Mouse (Mus musculus) adrenal gland, postnatal 14 days (tissue): ENCODE measurements around the gene Pum2. TPM values are rescaled to one million over a fixed set of nuclear protein-coding genes. Genes with fewer than 3 reads are reported as not detected.
A peak's percentile ranks its signal among the peaks of the same experiment; 100 is the strongest.
"Not testable (repeated sequence)": the region's sequence is repeated elsewhere in the genome, so short reads cannot be mapped to it uniquely, and the experiment has no call there.

Experiments
- DNase-seq: peaks from one replicate; pipeline ENCODE4 v3.0.0; 2021; ENCODE audit warnings: mixed read lengths
- long read RNA-seq, 2 experiments: library from polyadenylated mRNA; stranded (forward); transcript quantifications; one replicate each; pipeline ENCODE4 v2.0.0; 2021
- total RNA-seq: library from RNA; stranded (reverse); gene quantifications from 2 replicates; pipeline ENCODE4 v1.2.3, GENCODE M21; 2021

The Pum2 gene
- 136 and 152 TPM in 2 replicates for total RNA-seq
- long read RNA-seq, experiment 1, full-length matches to known transcripts, result 2 of 14 reads
- long read RNA-seq, experiment 1, partial matches to known transcripts, result 0 of 14 reads
- long read RNA-seq, experiment 1, other reads (novel, unspliced or antisense), result 12 of 14 reads
- long read RNA-seq, experiment 2, full-length matches to known transcripts, result 5 of 20 reads
- long read RNA-seq, experiment 2, partial matches to known transcripts, result 1 of 20 reads
- long read RNA-seq, experiment 2, other reads (novel, unspliced or antisense), result 14 of 20 reads

DNA sequence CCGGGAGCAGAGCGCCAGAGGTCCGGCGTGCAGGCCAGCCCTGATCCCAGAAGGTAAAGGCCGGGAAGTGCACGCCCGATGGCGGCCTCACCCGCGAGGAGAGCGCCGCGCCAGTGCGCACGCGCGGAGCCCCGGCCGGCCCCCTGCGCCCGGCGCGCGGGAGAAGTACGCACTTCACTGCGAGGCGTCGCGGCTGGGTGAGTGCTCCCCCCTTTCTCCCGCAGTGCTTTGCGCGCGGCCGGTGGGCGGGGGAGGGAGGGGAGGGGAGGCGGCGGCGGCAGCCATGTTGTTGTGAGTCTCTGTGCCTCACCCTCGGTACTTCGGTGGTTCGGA is at the start of gene Pum2:
Gene Pum2, plus strand, starts transcription at position 161 of the 333 bp plus-strand sequence.
- peak; percentile 96 for DNase-seq

DNA sequence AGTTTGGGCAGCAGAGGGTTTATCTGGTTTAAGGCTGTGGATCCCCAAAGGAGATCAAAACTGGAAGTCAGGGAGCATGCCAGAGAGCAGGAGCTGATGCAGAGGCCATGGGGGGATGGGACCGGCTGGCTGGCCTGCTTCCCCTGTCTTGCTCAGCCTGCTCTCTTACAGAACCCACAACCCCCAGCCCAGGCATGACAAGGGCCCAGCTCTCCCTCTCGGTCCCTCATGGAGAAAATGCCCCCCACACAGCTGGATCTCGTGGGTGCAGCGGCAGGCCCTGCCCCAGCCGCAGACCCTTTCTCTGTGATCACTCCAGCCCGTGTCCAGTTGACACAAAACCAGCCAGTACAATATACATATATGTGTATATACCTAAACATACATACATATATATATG is 44.4 kb upstream of the Pum2 start:
- no peak for DNase-seq

DNA sequence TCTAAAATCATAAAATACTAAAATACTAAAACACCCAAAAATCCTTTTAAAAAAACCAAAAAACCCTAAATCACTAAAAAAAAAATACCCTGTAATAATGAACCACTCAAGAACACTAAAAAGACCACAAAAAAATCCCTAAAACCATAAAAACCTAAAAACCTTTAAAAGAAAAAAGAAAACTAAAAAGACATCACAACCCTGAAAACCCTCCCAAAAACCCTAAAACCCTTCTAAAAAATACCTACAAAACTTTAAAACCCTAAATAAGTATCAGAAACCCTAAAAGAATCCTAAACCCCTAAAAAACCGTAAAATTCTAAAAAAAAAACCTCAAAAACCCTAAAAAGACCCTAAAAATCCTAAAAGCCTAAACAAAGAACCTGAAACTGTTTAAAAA is 42.2 kb upstream of the Pum2 start:
- no peak for DNase-seq

DNA sequence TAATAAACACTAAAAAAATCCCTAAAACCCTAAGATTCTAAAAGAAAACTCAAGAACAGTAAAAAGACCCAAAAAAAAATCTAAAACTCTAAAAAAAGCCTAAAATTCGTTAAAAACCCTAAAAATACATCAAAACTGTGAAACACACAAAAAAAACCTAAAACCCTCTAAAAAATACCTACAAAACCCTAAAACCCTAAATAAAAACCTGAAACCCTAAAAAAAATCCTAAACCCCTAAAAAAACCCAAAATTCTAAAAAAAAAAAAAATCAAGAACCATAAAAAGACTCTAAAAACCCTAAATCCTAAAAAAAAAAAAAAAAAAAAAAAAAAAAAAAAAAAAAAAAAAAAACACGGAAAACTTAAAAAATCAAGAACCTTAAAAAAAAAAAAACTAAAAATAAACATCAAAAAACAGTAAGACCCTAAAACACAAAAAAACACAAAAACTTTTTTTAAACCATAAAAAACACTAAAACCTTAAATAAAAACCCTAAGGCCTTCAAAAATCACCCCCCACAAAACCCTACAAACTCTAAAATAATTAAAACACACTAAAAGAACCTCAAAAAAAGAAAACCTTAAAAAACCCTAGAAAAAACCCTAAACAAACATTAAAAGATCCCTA is 41.1 kb upstream of the Pum2 start:
- no peak for DNase-seq

DNA sequence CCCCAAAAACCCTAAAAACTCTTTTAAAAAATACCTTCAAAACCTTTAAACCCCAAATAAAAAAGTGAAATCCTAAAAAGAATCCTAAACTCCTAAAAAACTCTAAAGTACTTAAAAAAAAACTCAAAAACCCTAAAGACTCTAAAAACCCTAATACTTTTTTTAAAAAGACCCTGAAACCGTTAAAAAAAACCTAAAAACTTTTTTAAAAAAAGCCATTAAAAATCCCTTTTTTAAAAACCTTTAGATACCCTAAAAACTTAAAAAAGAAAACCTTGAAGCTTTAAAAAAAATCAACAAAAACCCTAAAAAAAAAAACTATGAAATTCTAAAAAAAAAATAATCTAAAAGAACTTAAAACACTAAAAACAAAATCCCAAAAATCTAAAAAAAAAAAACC is 39.6 kb upstream of the Pum2 start:
- DNase-seq, result no peak

DNA sequence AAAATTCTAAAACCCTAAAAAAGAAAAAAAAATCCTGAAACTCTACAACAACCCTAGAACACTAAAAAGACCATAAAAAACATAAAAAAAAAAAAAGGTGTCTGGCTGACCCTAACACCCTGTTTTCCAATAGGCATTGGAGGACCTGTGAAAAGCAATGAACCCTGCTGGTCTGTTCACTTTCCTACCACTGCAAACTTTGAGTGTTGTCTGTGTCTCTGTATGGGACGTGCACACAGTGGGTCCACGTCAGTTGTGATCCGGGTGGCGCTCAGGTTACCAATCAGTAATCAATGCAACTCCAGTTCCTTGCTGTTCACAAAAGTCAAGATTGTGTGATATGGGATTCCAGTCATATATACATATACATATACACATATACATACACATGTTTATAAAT is 38.4 kb upstream of the Pum2 start:
- no peak for DNase-seq

DNA sequence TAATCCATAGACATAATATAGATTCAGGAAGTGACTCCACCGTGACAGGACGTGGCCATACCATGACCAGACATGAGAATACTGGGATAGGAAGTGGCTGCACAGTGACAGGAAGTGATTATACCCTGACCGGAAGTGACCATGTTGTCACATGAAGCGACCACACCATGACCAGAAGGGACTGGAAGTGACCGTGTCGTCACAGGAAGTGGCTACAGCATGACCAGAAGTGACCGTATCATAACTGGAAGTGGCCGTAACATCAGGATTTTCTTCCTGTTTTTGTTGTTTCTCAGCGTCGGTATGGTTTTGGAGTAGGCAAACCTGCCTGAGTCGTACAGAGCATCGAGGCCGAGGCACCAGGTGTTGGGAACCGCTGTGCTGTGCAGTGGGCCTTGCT is 37.0 kb upstream of the Pum2 start:
- no peak for DNase-seq

DNA sequence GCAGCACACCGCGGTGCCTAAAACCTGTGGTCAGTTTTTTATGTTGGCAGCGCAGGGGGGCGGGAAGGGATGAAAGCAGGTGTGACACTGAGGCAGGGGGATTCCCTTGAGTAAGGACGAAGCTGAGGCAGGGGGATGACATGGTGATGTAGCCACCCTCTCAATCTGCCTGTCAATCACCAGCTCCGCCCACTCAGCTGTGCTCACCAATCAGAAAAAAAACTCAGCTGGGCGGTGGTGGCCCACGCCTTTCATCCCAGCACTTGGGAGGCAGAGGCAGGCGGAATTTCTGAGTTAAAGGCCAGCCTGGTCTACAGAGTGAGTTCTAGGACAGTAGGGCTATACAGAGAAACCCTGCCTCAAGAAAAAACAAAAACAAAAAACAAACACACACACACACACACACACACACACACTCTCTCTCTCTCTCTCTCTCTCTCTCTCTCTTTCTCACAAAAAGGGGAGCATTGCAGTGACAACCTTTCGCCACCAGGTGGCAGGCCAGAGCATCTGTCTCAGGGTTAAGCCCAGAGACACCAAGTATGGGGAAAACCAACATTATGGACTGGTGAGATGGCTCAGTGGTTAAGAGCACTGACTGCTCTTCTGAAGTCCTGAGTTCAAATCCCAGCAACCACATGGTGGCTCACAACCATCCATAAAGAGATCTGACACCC is 35.4 kb upstream of the Pum2 start:
- peak; percentile 88 for DNase-seq

DNA sequence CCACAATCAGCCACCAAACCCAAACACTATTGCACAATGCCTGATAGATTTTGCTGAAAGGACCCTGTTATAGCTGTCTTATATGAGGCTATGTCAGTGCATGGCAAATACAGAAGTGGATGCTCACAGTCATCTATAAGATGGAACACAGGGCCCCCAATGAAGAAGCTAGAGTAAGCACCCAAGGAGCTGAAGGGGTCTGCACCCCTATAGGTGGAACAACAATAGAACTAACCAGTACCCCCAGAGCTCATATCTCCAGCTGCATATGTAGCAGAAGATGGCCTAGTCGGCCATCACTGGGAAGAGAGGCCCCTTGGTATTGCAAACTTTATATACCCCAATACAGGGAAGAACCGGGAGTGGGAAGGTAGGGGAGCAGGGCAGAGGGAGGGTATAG is 33.7 kb upstream of the Pum2 start:
- DNase-seq, result not testable (repeated sequence)

DNA sequence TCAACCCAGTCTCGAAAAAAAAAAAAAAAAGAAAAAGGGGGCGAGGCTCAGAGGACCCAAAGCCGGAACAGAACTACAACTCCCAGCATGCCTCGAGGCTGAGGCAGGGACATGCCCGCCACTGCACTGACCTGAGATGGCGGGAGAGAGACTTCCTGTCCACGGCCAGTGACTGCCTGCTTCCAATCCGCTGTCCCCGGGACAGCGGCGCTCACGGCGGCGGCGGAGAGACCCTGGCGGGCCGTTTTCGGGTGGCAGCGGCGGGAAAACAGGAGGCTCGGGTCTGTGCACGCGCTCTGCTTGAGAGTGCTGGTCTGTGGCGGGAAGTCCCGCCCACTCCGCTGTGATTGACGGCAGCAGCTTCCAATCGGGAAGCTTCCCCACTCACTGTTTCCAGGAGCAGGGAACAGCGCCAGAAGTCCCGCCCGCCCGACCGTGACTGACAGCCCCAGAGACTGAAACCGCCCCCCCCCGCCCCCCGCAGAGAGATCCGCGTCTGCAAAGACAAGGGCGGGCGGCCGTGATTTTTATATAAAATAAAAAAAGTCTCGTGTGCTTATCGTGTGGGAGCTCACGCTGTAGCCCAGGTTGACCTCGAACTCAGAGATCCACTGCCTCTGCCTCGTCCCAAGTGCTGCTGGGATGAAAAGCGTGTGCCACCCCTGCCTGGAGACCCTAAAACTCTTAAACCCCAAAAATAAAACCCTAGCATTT is 33.1 kb upstream of the Pum2 start:
- peak; percentile 99 for DNase-seq

DNA sequence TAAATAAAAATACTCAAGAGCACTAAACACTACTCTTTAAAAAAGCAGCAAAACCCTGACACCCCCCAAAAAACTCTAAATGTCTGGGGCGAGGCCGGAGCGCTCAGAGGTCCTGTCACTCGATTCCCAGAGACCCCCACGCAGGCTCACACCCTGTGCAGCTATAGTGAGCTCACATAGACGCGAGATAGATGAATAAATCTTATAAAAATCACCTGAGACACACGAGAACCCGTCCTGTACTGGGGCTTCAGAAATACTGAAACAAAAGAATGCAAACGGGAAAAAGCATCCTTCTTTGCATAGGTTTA is 32.6 kb upstream of the Pum2 start:
- DNase-seq, result no peak

DNA sequence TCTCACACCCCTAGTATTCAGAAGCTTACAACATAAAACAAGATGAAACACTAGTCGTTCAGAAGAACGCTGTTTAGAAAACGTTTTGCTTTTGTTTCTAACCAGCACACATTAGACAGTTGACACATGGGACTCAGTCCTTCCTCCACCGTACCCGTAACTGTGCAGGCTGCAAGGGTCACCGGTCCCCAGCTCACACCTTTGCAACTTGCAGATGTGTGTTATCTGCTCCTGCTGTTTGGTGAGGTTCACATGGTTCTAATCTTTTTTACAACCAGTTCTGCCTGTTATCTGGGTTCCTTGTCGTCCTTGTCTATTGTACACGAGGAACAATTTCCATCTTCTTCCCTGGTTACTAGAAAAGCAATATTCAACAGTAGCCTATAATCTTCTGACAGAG is 25.7 kb upstream of the Pum2 start:
- DNase-seq, result not testable (repeated sequence)

DNA sequence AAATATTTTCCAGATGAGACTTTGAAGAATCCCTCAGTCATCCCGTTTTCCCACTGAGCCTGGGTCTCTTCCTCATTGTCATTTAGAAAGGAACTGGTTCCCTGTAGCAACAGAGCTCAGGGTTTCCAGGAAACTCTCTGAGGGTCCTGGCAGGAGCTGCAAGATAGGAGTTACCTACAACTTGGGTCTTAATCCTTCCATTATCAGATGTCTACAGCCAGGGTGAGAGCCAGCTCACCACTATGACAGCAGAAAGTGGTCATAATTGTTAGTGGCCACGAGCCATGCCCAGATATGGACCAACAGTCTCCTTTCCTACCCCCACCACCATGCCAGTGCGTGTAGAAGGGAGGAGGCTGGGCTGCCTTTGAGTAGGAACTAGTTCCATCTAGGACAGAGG is 23.9 kb upstream of the Pum2 start:
- DNase-seq, result not testable (repeated sequence)

DNA sequence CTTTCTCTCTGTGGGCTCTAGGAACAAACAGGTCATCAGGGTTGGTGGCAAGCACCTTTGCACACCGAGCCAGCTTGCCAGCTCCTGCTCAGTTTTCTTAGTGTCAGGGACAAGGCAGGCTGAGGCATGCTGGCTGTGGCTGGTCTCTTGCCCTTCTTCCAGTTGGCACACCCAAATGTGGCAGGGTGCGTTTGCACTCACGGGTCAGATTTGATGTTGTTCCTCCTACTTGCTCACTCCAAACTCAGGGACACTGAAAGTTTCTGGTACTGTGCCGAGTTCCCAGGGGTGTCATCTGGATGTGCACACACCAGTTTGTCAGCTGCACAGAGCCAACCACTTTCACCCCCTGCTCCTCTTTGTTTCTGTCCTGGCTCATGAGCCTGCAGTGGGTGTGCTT is 17.3 kb upstream of the Pum2 start:
- peak; percentile 56 for DNase-seq

DNA sequence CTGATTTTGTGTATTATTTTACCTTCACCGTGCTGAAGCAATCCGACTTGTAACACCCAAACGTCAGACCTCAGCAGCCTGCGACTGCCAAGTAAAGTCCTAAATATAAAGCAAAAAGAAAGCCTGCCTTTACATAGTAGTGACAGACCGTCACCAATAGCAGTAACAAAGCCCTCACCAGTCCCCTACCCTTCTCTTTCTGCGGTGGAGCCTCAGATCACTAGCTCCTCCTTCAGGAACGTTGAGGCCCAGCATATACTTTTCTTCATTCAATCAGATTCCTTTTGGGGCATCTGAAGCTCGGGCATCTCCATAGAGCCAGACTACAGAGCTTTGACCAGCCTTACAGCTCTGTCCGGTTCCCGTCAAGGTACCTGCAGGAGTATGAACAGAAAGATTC is 16.8 kb upstream of the Pum2 start:
- no peak for DNase-seq

DNA sequence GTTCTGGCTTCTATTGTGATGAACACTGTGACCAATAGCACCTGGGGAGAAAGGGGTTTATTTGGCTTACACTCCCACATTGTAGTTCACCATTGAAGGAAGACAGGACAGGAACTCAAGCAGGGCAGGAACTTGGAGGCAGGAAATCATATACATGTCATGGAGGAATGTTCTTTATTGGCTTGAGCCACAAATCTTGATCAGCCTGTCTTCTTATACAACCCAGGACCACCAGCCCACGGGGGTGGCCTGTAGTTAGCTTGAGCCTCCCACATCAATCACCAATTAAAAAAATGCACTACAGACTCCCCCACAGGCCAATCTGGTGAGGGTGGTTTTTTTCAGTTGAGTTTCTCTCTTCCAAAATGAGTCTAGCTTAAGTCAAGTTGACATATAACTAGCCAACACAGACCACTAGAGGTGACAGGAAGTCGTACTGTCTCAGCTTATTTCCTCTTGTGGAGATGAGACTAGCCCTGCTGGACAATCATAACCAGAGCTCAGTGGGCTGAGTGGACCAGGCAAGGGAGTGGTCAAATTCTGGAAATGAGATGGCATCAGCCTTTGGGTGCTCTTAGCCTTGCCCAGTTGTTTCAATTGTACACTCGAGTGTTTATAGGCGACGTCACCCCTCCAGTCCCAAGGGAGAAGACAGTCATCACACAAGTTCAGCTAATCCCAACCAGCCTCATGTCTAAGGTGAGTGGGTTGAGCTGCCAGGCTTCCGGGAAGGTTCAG is 16.1 kb upstream of the Pum2 start:
- DNase-seq, result no peak

DNA sequence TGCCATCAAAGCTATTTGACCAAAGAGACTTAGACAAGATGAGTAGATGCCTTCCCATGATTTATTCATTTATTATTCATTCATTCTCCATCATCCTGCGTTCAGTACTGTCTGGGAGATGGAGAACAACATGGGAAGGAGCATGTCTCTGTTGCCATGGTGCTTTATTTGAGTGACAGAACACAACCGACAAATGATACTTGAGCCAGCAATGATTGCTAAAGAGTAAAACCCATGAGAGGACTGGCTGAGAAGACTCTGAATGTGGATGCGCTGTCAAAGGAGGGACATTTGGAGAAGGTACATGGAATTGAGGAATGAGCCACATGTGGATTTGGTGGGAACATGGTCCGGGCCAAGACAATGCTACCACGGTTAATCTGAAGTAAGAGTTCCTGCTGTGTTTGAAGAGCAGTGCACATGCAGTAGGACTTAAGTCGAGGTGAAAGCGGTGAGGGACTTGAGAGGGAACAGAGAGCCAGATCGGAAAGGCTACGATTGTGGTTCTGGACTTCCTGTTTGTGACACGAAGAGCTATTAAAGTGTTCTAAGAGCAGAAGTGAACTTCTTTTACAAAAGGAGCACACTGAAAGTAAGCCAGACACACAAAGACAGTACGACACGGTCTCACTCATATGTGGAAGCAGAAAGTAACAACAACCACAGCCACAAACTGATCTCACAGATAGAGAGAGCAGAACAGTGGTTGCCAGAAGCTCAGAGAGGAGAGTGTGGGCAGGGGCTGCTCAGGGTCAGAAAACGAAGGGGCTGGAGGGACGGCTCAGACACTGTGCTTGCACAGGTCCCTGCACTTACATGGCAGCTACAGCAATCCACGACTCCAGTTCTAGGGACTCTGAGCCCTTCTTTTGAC is 14.3 kb upstream of the Pum2 start:
- DNase-seq, result no peak

DNA sequence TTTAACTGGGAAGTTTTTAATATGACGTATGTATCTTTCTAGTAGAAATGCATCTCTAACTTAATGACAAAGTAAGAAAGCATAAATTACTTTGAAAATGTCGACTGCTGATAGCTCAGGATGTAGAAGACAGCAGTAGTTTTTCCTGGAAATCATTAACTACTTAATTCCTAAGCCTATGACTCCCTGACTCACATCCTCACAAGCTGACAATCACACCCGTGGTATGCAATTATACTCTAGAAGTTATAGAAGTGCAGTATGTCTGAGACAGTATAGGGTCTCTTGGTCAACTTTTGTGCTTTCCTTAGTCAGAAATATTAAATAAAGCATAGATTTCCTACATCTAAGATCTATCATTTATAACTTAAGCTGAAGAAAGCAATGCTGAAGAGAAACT is 12.2 kb upstream of the Pum2 start:
- no peak for DNase-seq

DNA sequence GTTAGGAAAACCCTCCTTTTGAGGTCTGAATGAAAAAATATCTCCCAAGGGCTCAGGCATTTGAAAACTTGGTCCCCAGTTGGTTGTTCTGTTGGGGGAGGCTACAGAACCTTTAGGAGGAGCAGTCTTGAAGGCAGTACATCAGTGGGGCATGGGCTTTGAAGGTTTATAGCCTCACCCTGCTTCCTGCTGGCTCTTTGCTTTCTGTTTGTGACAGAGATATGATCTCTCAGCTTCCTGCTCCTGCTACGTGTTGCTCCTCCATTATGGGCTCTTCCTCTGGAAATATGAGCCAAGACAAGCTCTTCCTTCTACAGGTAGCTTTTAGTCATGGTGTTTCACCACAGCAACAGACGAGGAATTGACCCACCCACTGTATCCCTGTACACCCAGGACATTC is 11.8 kb upstream of the Pum2 start:
- no peak for DNase-seq

DNA sequence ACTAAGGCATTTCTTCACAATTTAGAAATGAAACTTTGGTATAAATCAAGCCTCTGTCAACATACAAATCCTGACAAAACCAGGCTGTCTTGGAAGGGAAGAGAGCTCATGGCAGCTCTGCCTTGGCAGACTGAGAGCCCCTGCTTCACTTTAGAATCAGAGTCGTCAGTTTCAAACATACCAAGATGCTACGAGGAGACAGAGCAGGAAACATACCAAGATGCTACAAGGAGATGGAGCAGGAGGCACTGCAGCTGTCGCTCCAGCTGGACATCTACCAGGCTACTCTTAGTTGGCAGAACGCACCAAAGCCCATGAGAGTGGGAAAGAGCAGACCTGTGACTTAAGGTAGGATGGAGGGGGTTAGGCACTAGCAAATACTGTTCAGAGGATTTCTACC is 11.2 kb upstream of the Pum2 start:
- DNase-seq, result no peak

DNA sequence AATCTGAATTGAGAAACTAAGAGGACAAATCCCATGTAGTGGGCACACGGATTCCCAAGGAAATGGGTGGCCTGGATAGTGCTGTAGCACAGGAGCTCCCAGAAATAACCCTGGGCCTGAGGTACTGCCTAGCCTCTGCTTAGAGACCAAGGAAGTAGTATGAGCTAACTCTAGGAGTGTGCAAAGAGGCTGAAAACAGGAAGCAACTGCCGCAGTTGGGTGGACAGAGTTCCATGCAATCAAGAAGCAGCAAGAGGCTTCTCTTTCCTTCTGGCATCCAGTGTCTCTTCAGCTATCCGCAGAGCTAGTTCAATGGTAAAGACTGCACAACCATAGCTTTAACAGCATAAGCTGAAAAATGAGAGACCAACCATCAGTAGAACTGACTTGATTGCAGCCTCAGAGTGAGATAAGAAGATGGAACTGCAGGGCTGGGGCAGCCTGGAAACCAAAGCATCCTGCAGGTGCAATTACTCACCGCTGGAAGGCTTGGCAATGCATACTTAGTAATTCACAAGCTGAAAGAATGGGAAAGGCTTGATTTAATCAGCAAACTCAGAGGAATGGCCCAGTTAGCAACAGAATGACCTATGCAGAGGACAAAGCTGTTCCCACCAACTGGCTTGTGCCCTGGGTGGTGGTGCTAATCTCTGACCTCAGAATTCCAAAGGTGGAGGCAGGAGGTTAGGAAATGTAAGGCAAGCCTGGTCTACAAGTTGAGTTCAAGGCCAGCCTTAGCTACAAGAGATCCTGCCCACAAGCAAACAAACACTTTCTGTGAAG is 6.3 kb upstream of the Pum2 start:
- DNase-seq, result no peak
